Mouse (Mus musculus) G1E (cell line): Measurements from ENCODE around the gene A730015C16Rik. TPM values are rescaled to one million over a fixed set of nuclear protein-coding genes. Genes with fewer than 3 reads are reported as not detected.

Experiments used
- ATAC-seq: 2 replicates; pipeline ENCODE4 v1.8.0; 2016; ENCODE audit warnings: mild to moderate bottlenecking; ENCODE audit not compliant: insufficient number of reproducible peaks, poor library complexity, low FRiP score, severe bottlenecking; ENCODE audit errors: extremely low read depth
- DNase-seq: peaks from one replicate; pipeline ENCODE4 v3.0.0; 2012; ENCODE audit warnings: low spot score
- H3K27me3 ChIP-seq: 2 replicates; pipeline ENCODE4 v1.6.1; 2012; ENCODE audit warnings: mild to moderate bottlenecking, low read length, inconsistent platforms; ENCODE audit not compliant: insufficient read depth
- H3K36me3 ChIP-seq: replicated peaks from 2 replicates; pipeline ENCODE3; 2012; ENCODE audit warnings: mild to moderate bottlenecking, inconsistent platforms
- H3K4me1 ChIP-seq: 2 replicates; pipeline ENCODE4 v1.6.1; 2012; ENCODE audit warnings: low read depth, low read length, inconsistent platforms, mixed read lengths; ENCODE audit not compliant: insufficient read depth
- H3K4me3 ChIP-seq: 2 replicates; pipeline ENCODE4 v1.5.1; 2012; ENCODE audit warnings: low read depth, mild to moderate bottlenecking, inconsistent platforms, low read length, moderate library complexity, mixed read lengths
- H3K9me3 ChIP-seq: replicated peaks from 2 replicates; pipeline ENCODE4 v1.6.1; 2012; ENCODE audit warnings: inconsistent platforms
- CTCF ChIP-seq: IDR thresholded peaks from 2 replicates; pipeline ENCODE4 v1.5.1; 2012; ENCODE audit warnings: low read depth, low read length, inconsistent platforms, mixed read lengths
- GATA1 ChIP-seq: IDR thresholded peaks from 2 replicates; pipeline ENCODE4 v1.6.1; 2012; ENCODE audit warnings: borderline replicate concordance, low read length, inconsistent platforms, mixed read lengths
- GATA2 ChIP-seq: IDR thresholded peaks from 2 replicates; pipeline ENCODE4 v1.6.1; 2012; ENCODE audit warnings: low read depth, low read length, inconsistent platforms, borderline replicate concordance
- POLR2AphosphoS5 ChIP-seq: IDR thresholded peaks from 2 replicates; pipeline ENCODE4 v1.6.1; 2012; ENCODE audit warnings: low read depth, low read length, inconsistent platforms; ENCODE audit not compliant: insufficient replicate concordance
- TAL1 ChIP-seq: conservative IDR thresholded peaks from 2 replicates; pipeline ENCODE4 v1.6.1; 2012; ENCODE audit warnings: low read depth, low read length, inconsistent platforms, mixed read lengths
- polyA plus RNA-seq: library from polyadenylated mRNA; stranded (reverse); fragments of >175 nt; gene quantifications from 2 replicates; pipeline ENCODE4 v1.2.3, GENCODE M21; 2012
- total RNA-seq, 2 experiments: library from RNA; stranded (forward) in 1 of 2; stranded (reverse) in 1 of 2; fragments of 200-1000 nt in 1 of 2; fragments of >200 nt in 1 of 2; fragmentation: Nextera tagmentation in 1 of 2; gene quantifications; 2 replicates each; pipeline ENCODE4 v1.2.3; 2014 to 2017

A730015C16Rik gene
- total and polyA plus RNA-seq, 3 experiments, result 0.60 TPM; not detected in 2

DNA sequence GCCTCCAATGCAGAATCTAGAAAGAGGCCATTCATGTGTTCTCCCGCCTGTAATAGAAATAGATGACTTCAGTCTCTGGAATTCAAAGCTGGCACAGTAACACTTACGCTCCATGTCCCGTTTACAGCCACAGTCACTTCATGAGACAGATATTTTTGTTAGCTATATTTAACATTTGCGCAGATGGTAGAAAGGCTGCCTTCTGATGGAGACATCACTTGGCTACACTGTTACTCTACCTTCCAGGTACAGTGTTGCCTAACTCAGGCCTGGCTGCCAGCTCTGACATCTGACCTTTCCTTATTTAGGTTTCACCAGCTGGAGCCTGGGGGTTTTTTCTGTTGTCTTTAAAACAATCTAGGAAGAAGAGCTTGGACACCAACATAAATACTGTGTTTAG, 10.4 kb downstream of the A730015C16Rik start:
- Histone ChIP-seq H3K27me3 (no peaks in the 10 kb centered on the region), H3K4me3 (no peak overlapping the region), H3K36me3 (peaks cover 26% of the 10 kb centered on the region), H3K4me1 (peaks cover 17% of the 10 kb centered on the region), H3K9me3 (no peaks in the 10 kb centered on the region)
- TF ChIP-seq GATA2 (no peak), TAL1 (no peak)
- ATAC-seq (no peak), DNase-seq (no peak)

DNA sequence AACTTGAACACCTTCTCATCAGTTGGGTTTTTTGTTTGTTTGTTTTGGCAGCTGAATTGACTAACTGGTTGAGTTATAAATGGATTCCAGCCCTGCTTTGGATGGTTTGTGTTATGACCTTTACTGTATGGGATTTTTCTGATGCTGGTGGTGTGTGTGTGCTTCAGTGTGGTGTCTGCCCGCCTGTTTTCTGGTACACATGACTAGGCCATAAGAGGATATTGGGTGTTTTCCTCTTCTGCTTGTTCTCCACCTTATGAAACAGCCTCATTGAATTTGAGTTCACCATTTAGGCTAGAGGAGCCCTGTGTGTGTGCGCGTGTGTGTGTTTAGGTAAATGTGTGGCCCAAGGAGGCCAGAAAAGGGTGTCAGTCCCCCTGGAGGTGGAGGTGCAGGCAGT, 12.9 kb downstream of the A730015C16Rik start:
- ATAC-seq (no peak), DNase-seq (no peak)
- TF ChIP-seq CTCF (no peak), GATA2 (no peak), POLR2AphosphoS5 (no peak), GATA1 (no peak), TAL1 (no peak)
- Histone ChIP-seq H3K4me1 (peaks cover 29% of the 10 kb centered on the region), H3K27me3 (no peaks in the 10 kb centered on the region), H3K36me3 (peaks cover 21% of the 10 kb centered on the region), H3K9me3 (no peaks in the 10 kb centered on the region), H3K4me3 (peak overlapping the region; percentile 82; the same call in 1 of the 2 replicates)

DNA sequence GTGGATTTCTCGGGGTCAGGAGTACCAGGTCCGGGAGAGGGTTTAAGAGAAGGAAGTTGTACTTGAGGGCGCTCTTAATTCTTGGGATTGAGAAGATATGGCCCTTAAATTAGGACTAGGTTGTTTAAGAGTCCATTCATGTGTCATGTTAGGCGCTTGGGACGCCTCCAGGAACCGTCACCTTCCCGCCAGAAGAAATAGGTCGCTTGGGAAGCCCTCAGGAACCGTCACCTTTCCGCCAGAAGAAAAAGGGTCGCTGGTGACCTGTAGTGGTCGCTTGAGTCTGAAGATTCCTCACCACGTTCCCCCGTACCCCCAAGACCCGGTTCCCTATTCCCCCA, 13.5 kb downstream of the A730015C16Rik start:
- no peak for ATAC-seq
- Histone ChIP-seq H3K36me3 (peaks cover 23% of the 10 kb centered on the region), H3K9me3 (no peaks in the 10 kb centered on the region), H3K4me3 (peak overlapping the region; percentile 82), H3K4me1 (peaks cover 29% of the 10 kb centered on the region), H3K27me3 (no peaks in the 10 kb centered on the region)
- no peak for DNase-seq
- TF ChIP-seq TAL1 (no peak), POLR2AphosphoS5 (no peak), CTCF (no peak), GATA1 (no peak), GATA2 (no peak)

DNA sequence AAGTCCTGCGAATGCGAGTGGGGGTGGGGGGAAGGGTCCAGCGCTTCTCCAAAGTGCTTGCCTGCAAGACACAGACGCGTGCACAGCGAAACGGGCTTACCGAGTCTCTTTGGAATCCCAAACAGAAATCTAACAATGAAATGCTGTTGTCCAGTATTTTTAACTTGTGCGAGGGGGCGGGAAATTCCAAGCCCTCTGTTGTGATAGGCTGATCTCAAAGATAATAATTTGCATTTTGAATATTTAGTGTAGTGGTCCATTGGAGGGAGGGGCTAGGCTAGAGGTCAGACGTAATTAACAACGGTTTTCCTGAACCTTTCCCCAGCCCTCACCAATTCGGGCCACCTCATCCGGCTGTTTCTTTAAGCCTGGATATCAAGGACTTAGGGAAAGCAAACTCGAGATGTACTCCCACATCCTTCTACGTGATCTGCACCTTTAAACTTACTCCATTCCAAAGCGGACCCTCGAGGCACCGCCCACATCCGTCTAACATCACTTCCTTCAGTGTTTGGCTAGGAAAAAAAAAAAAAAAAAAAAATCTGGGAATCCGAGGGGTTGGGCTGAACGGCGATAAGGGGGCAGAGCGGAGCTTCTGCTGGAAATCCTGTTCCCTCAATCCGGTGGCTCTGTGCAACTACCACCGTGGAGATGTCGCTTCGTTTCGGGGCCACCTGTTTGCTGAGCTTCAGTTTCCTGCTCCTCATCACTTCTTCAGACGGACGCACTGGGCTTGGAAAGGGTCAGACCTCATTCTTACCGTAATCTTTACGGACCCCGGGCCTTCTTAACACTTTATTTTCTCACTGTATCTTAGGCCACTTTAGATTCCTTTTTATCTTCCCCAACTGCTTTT, 14.1 kb downstream of the A730015C16Rik start, which contains the start of gene Txndc12:
TSS of gene Txndc12 (plus strand) at position 487 of the 856 bp plus-strand sequence.
- DNase-seq, result peak; percentile 54
- peak; percentile 63 for ATAC-seq
- Histone ChIP-seq H3K36me3 (peaks cover 28% of the 10 kb centered on the region), H3K4me1 (peaks cover 29% of the 10 kb centered on the region), H3K27me3 (no peaks in the 10 kb centered on the region), H3K9me3 (no peaks in the 10 kb centered on the region), H3K4me3 (peak within 1 kb of the TSS; percentile 82)
- TF ChIP-seq POLR2AphosphoS5 (peak; percentile 48; the same call in 1 of the 2 replicates), TAL1 (no peak)

DNA sequence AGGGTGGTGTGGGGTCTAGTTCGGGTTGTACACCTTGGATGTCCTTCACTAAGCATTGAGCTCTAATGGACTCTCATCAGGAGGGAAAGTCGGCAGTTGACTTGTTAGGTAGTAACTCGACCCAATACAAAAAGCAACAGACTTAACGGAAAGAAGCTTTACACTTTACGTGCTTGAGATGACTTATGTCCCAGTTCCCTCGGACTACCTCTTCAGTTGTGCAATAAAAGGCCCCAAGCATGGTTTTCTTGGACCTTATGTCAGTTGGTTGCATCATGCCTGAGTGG, 14.6 kb downstream of the A730015C16Rik start:
- peaks cover 29% of the 10 kb centered on the region for H3K4me1 ChIP-seq
- no peaks in the 10 kb centered on the region for H3K27me3 ChIP-seq
- H3K36me3 ChIP-seq, result peaks cover 31% of the 10 kb centered on the region
- TF ChIP-seq POLR2AphosphoS5 (0 out of 2 replicates have a peak, but pooled peaks have one; percentile 63), GATA1 (no peak), CTCF (no peak)
- DNase-seq (peak; percentile 6), ATAC-seq (no peak)
- H3K4me3 ChIP-seq, result peak overlapping the region; percentile 82
- no peaks in the 10 kb centered on the region for H3K9me3 ChIP-seq

DNA sequence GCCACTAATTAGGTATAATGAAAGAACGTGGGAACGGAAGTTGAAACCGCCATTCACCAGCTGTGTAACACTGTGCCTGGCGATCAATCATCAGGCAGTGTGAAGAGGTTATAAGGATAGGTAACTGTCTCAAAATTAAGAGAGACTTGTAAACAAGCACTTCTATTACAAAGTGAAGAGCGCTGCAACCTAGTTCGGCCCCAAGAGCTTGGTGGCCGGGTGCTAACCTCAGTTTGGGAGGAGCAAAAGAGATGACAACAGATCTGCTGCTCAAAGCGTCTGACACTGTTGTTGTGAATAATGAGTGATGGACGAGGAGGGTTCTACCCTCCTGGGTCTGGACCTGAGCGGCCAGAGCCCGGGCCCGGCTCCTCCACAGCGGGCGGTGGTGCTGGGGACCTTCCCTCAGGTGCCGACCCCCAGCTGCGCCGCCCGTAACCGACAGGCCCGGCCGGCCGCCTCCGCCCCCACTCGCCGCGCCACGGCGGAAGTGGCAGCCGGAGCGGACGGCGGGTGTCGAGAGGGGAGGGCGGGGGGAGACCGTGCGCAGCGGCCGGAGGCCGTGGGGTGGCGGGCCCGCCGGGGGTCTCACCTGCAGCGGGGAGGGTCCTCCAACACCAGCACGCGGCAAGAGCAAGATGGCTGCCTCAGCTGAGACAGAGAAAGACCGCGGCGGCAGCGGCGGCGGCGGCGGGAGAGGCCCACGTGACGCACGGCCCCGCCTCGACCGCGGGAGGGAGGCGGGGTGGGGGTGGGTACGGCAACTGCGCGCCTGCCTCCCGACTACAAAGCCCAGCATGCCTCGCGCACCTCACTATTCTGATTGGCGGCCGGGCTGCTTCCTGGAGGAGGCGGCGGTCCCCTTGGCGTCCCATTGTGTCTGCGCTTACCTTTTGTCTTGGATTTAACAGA, 15.2 kb downstream of the A730015C16Rik start, which contains the start of gene Btf3l4:
TSS of gene Btf3l4 (minus strand) at position 699 of the 912 bp plus-strand sequence.
- H3K27me3 ChIP-seq, result no peaks in the 10 kb centered on the region
- DNase-seq, result peak; percentile 79
- H3K4me3 ChIP-seq, result peak within 1 kb of the TSS; percentile 82
- H3K9me3 ChIP-seq, result no peaks in the 10 kb centered on the region
- H3K4me1 ChIP-seq, result peaks cover 29% of the 10 kb centered on the region
- ATAC-seq, result peak; percentile 81
- H3K36me3 ChIP-seq, result peaks cover 31% of the 10 kb centered on the region
- no peak for TF ChIP-seq POLR2AphosphoS5
- TF ChIP-seq GATA2, result no peak
- no peak for TF ChIP-seq GATA1
- TF ChIP-seq TAL1, result no peak
- no peak for TF ChIP-seq CTCF
